Mouse (Mus musculus) bone marrow macrophage, adult 2 months (primary cell): Measurements from ENCODE around the gene Elp5.

ENCODE experiments used
- CTCF ChIP-seq: IDR thresholded peaks from 2 replicates; pipeline ENCODE4 v1.5.1; 2012; ENCODE audit warnings: low read depth, mild to moderate bottlenecking, low read length, moderate library complexity
- POLR2A ChIP-seq: IDR thresholded peaks from 2 replicates; pipeline ENCODE4 v1.6.1; 2012; ENCODE audit warnings: mild to moderate bottlenecking, low read depth, low read length, borderline replicate concordance

GRCm38 (mm10) chr11:69995391-69995960 is 13.2 kb upstream of the Elp5 start, which contains the start of gene Phf23:
- no peak for TF ChIP-seq CTCF
- 0 out of 2 replicates have a peak, but pooled peaks have one; percentile 42 for TF ChIP-seq POLR2A
